Mouse (Mus musculus) activated CD4-positive, CD25-positive, alpha-beta regulatory T cell, adult 9 weeks (primary cell): ENCODE data around the gene Zfp644. TPM values are rescaled to one million over a fixed set of nuclear protein-coding genes. Genes with fewer than 3 reads are reported as not detected.

Experiments used
- polyA plus RNA-seq: library from polyadenylated mRNA; unstranded; fragments of 100-300 nt; shearing (Covaris generic); gene quantifications from one replicate; pipeline ENCODE4 v1.2.1, GENCODE M21; 2017

Zfp644 gene
- polyA plus RNA-seq, result 40.9 TPM

DNA sequence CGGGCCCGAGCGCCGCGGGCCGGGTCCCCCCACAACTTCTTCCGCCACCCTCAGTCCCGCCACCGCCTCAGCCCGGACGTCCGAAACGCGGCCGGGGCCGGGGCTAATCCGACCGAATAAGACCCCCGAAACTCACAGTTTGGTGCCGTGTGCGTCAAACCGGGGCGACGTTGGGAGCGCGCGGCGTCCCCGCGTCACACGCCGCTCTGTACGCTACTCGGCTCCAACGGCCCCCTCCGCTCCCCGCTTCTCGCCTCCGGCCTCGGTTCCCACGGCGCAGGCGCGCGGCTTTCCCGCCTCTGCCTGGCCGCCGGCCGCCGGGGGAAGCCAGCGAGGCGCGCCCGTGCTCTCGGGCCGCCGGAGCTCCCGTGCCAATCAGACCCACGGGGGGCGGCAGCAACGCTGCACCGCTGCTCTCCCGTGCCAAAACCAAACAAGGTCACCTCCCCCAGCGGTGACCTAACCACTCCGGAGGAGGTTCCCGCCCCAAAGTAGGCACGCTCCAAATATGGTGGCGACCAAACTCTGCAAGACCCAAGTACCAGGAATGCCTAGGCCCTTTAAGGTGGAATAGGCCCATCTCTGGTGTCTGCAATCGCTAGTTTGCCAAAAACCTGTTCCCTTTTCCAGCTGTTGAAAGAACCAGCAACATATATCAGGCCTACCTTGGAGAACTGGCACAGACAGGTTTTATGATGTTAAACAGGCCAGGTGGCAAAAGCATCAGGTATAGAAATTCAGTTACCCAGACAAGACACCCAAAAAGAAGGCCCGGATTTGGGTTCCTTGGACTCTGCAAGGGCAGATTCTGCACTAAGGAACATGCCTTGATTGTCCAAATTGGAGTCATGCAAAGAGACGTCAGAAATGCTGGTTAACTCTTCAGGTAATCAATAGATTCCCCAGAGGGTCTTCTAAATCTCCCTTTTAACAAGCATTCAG lies at the start of gene Zfp644:
TSS of gene Zfp644 (minus strand) at position 892 of the 942 bp plus-strand sequence.

DNA sequence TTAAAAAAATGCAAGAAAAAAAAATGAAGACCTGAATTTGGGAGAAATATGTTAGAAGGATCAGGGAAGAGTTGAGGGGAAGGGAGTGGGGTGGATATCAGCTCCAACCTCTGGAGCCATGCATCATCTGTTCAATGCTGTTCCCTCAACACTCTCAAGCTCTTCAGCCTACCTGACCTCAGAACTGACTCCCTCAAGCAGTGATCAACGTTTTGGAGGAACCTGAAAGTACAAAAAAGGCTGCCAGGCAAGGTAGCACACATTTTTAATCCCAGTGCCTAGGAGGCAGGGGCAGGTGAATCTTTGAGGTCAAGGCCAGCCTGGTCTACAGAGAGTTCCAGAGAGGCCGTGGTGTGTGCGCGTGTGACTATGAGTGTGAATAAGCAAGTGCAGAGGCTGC lies 88.3 kb downstream of the Zfp644 start, which contains the start of gene Gm17304:
TSS of gene Gm17304 (plus strand) at position 301 of the 400 bp plus-strand sequence.

Other genes starting within 250 kb of the Zfp644 start
- not detected for gene Barhl2, start 239.1 kb downstream of the Zfp644 start, polyA plus RNA-seq
- not detected for gene Gm17304, start 88.2 kb downstream of the Zfp644 start, polyA plus RNA-seq
- gene Hfm1, start 229.0 kb upstream of the Zfp644 start, polyA plus RNA-seq, result not detected